In genomic region chr5:119685446-119686198, GRCm38 (mm10) we compare ENCODE assay signal across 8 mouse cellular contexts. TPM values are rescaled to one million over a fixed set of nuclear protein-coding genes. Genes with fewer than 3 reads are reported as not detected.
A peak's percentile ranks its signal among the peaks of the same experiment; 100 is the strongest.
DNase-seq lines count a peak whose midpoint lies in the region; ATAC-seq and TF ChIP-seq lines count a peak whose summit lies in the region.

No protein-coding gene starts in this region.

- no peak for DNase-seq in gastrocnemius, adult 2 months
- no peak for DNase-seq in gastrocnemius, postnatal 25 days
- peak; percentile 51 for DNase-seq in Muller cell, postnatal 12 days (ENCODE audit: inconsistent ontology term)
- no peak for DNase-seq in heart, postnatal 0 days (ENCODE audit: low spot score)
- peak; percentile 42 for DNase-seq in lung, postnatal 14 days
- no peak for DNase-seq in frontal cortex, postnatal 36 days (ENCODE audit: low spot score in 2 of 2)
- DNase-seq in cerebellum, postnatal 25 days: no peak
- no peak for DNase-seq in layer of hippocampus, adult 9-11 months

- WGBS in heart, postnatal 0 days: 6% methylated on average over 22 of the region's 22 CpGs

- H3K27ac ChIP-seq in gastrocnemius, adult 2 months: peak overlapping the region; percentile 72
- H3K27ac ChIP-seq in heart, postnatal 0 days (ENCODE audit: low read depth): no peak overlapping the region

- no peak for TF ChIP-seq CTCF in gastrocnemius, adult 2 months (IDR thresholded peaks at IDR 0.05)
- no peak for TF ChIP-seq CTCF in heart, postnatal 0 days (IDR thresholded peaks at IDR 0.05; ENCODE audit: low read depth)

- no peak for TF ChIP-seq EP300 in heart, postnatal 0 days (IDR thresholded peaks at IDR 0.05; ENCODE audit: low read depth)

- intact Hi-C loops in gastrocnemius, adult 2 months (cut with DNase I): no loop called here

- H3K27me3 ChIP-seq in heart, postnatal 0 days (ENCODE audit: control insufficient read depth, insufficient read depth, low read length): peaks cover 99% of the 10 kb centered on the region

- no peaks in the 10 kb centered on the region for H3K9me3 ChIP-seq in heart, postnatal 0 days (replicated peaks; ENCODE audit: control insufficient read depth, low read length)

- no peaks in the 10 kb centered on the region; the same call in 1 of the 2 replicates for H3K36me3 ChIP-seq in heart, postnatal 0 days (replicated peaks; ENCODE audit: control insufficient read depth, insufficient read depth, low read length)

- H3K9ac ChIP-seq in heart, postnatal 0 days (replicated peaks; ENCODE audit: low read depth, low read length): no peak overlapping the region

- no peaks in the 10 kb centered on the region for H3K4me1 ChIP-seq in heart, postnatal 0 days (ENCODE audit: control insufficient read depth, insufficient read depth)

- H3K4me2 ChIP-seq in heart, postnatal 0 days (ENCODE audit: low read depth, low read length): peak overlapping the region; percentile 56

- peak overlapping the region; percentile 72 for H3K4me3 ChIP-seq in gastrocnemius, adult 2 months
- H3K4me3 ChIP-seq in heart, postnatal 0 days (ENCODE audit: low read depth, low read length): peak overlapping the region; percentile 36

- ATAC-seq in heart, postnatal 0 days (ENCODE audit: insufficient read depth, low read depth): peak; percentile 37; the same call in 1 of the 2 replicates

RNA-seq across cellular contexts. Expression of gene Tbx3, which starts 15.2 kb away (rescaled TPM):
- total RNA-seq in gastrocnemius, adult 2 months (2021): 1 to 10 TPM; 3.9 to 7.7 TPM
- 1 to 10 TPM; 2.6 to 4.3 TPM for total RNA-seq in gastrocnemius, postnatal 25 days (2021)
- 3.2 and 6.7 TPM in 2 replicates for total RNA-seq in heart, postnatal 0 days (2014; rRNA removed; ENCODE audit: low replicate concordance)
- polyA plus RNA-seq in heart, postnatal 0 days (2015; fragmentation: Nextera tagmentation; extraction: Ambion mirVana): 5.4 and 5.7 TPM in 2 replicates

Comparison
In these comparisons a context has a peak if more than half of its experiments do, and no peak if none do; other contexts are left out.
1. DNase-seq: peak in Muller cell, postnatal 12 days (single experiment) and lung, postnatal 14 days (single experiment); none in gastrocnemius, adult 2 months (single experiment), gastrocnemius, postnatal 25 days (single experiment), heart, postnatal 0 days (single experiment), frontal cortex, postnatal 36 days (0 of 2), cerebellum, postnatal 25 days (0 of 2) and layer of hippocampus, adult 9-11 months (single experiment).